Mouse (Mus musculus) intestine, postnatal 0 days (tissue): ENCODE data around the gene Fyb. TPM values are rescaled to one million over a fixed set of nuclear protein-coding genes. Genes with fewer than 3 reads are reported as not detected.
A peak's percentile ranks its signal among the peaks of the same experiment; 100 is the strongest.

Experiments used
- ATAC-seq: fragments of 200-750 bp; cut with Nextera tagmentation; 2 replicates; pipeline ENCODE4 v1.8.0; 2017; ENCODE audit warnings: mild to moderate bottlenecking, moderate TSS enrichment, moderate library complexity
- H3K27ac ChIP-seq: fragments of 300-500 bp; sonication (generic); 2 replicates; pipeline ENCODE4 v1.5.1; 2014; ENCODE audit warnings: mild to moderate bottlenecking, low read depth, low read length, moderate library complexity
- H3K27me3 ChIP-seq: fragments of 300-500 bp; sonication (generic); replicated peaks from 2 replicates; pipeline ENCODE4 v1.6.1; 2014; ENCODE audit warnings: low read length, mixed read lengths; ENCODE audit not compliant: control insufficient read depth, insufficient read depth
- H3K36me3 ChIP-seq: fragments of 300-500 bp; sonication (generic); 2 replicates; pipeline ENCODE4 v1.6.1; 2014; ENCODE audit warnings: mild to moderate bottlenecking, moderate library complexity; ENCODE audit not compliant: control insufficient read depth, insufficient read depth
- H3K4me1 ChIP-seq: fragments of 300-500 bp; sonication (generic); replicated peaks from 2 replicates; pipeline ENCODE4 v1.6.1; 2014; ENCODE audit warnings: antibody characterized with exemption, low read length, mixed read lengths; ENCODE audit not compliant: control insufficient read depth, insufficient read depth
- H3K4me2 ChIP-seq: fragments of 300-500 bp; sonication (generic); replicated peaks from 2 replicates; pipeline ENCODE4 v1.6.1; 2014; ENCODE audit warnings: low read depth, mild to moderate bottlenecking, moderate library complexity
- H3K4me3 ChIP-seq: fragments of 300-500 bp; sonication (generic); 2 replicates; pipeline ENCODE4 v1.5.1; 2014; ENCODE audit warnings: low read depth, low read length
- H3K9ac ChIP-seq: fragments of 300-500 bp; sonication (generic); 2 replicates; pipeline ENCODE4 v1.6.1; 2014; ENCODE audit warnings: mild to moderate bottlenecking, low read depth, low read length
- H3K9me3 ChIP-seq: fragments of 300-500 bp; sonication (generic); 2 replicates; pipeline ENCODE4 v1.6.1; 2016; ENCODE audit warnings: mixed run types; ENCODE audit not compliant: control insufficient read depth
- CTCF ChIP-seq: sonication (generic); IDR thresholded peaks from 2 replicates; pipeline ENCODE4 v1.5.1; 2016; ENCODE audit warnings: low read depth, mild to moderate bottlenecking, control low read depth, antibody characterized with exemption, moderate library complexity
- WGBS: fragments of 180-500 bp; shearing (Covaris S2); extraction: QIAGEN DNeasy Blood & Tissue Kit; methylation state at CpG from one replicate; pipeline ENCODE4 v1.1.7; 2014; 5-methylcytosine and 5-hydroxymethylcytosine counted together
- polyA plus RNA-seq: library from polyadenylated mRNA; unstranded; fragments of >200 nt; fragmentation: Nextera tagmentation; extraction: Ambion mirVana; gene quantifications from 2 replicates; pipeline ENCODE4 v1.2.1, GENCODE M21; 2015

Fyb gene
- polyA plus RNA-seq, 1 experiment from 2014 or later = 5.4 TPM

DNA sequence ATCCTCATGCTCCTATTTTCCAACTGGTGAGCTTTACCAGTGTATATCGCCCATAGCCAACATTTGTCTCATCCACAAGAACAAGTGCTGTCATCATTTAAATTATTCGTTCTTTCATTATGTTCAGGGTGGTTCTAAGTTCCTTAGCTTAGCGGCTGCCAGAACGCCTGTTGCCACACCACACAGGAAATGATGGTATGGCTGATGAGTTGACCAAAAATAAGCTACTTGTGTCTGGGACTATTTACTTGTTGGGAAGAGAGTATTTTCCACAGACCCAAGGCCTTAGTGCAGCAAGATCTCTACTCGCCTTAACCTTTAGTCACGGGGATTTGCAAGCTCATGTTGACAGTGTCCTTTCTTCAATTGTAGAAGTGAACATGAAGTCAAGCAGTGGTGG is 34.3 kb downstream of the Fyb start:
- ATAC-seq = no peak
- Histone ChIP-seq H3K9me3 (no peaks in the 10 kb centered on the region), H3K27me3 (no peaks in the 10 kb centered on the region), H3K36me3 (no peaks in the 10 kb centered on the region), H3K9ac (no peak overlapping the region), H3K4me3 (no peak overlapping the region), H3K4me1 (no peaks in the 10 kb centered on the region), H3K27ac (no peak overlapping the region), H3K4me2 (no peak overlapping the region)
- 92% methylated on average over 6 of the region's 6 CpGs for WGBS
- no peak for TF ChIP-seq CTCF

DNA sequence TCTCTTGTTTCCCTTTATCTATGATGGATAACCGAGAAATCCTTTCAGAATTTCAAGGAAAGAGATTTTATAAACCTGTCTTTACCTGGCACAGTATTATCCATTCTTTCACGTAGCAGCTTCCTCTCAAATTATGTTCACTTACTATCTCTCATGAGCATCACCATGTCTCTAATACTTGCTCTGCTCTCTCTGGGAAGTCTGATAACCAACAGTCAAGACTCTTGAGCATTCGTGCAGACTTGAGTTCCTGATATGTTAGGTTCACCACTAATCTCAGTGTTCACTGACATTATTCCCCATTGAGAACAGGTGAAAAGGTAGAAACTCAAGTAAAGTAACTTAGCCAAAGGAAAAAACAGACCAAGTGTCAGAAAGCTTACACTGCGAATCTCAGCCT is 34.9 kb downstream of the Fyb start:
- no peak overlapping the region for H3K4me3 ChIP-seq
- H3K9me3 ChIP-seq = no peaks in the 10 kb centered on the region
- WGBS = 88% methylated on average over 4 of the region's 4 CpGs
- no peak for TF ChIP-seq CTCF
- no peak overlapping the region for H3K9ac ChIP-seq
- no peak for ATAC-seq
- H3K27me3 ChIP-seq = no peaks in the 10 kb centered on the region
- no peak overlapping the region for H3K4me2 ChIP-seq
- H3K36me3 ChIP-seq = no peaks in the 10 kb centered on the region
- H3K4me1 ChIP-seq = no peaks in the 10 kb centered on the region
- no peak overlapping the region for H3K27ac ChIP-seq

DNA sequence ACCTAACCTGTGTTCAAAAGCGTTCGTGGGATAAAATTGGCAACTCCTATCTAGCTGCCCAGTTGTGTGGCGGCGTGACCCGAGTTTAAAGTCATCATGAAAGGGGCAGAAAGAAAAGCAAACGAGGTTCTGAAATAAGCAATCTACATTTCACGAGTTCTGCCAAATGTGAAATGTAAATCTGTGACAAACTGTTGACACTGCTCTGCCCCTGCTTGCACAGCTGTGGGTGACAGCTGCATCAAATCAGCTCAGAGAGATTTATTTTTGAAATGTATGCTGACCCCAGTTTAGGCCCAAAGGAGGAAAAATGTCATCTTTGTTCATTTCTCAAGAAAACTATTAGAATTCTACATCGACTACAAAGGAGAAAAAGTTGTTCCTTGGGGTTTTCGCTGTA is 36.5 kb downstream of the Fyb start:
- Histone ChIP-seq H3K9ac (no peak overlapping the region), H3K4me2 (no peak overlapping the region), H3K4me3 (no peak overlapping the region), H3K4me1 (no peaks in the 10 kb centered on the region), H3K27ac (no peak overlapping the region), H3K36me3 (no peaks in the 10 kb centered on the region), H3K9me3 (no peaks in the 10 kb centered on the region), H3K27me3 (no peaks in the 10 kb centered on the region)
- TF ChIP-seq CTCF = no peak
- 54% methylated on average over 9 of the region's 9 CpGs for WGBS
- ATAC-seq = no peak

DNA sequence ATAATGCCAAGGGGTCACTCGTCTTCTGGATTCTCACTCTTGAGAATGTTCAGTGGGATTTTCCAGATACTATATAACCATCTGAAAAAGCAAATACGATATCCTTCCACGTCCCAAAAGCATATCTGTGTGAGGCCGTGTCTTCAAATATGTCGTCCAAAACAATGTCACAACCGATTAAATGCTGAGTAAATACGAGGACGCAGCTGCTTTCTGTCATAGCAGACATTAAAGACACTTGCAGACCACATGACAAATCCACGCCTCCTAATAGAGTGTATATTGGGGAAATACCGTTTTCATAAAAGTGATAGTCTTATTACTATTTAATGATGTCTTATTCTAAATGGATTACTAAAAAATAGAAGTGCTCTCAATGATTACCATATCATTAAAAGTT is 38.0 kb downstream of the Fyb start:
- WGBS = 63% methylated on average over 10 of the region's 10 CpGs
- no peak for TF ChIP-seq CTCF
- Histone ChIP-seq H3K27me3 (no peaks in the 10 kb centered on the region), H3K9ac (no peak overlapping the region), H3K4me1 (no peaks in the 10 kb centered on the region), H3K9me3 (no peaks in the 10 kb centered on the region), H3K4me2 (no peak overlapping the region), H3K4me3 (no peak overlapping the region), H3K36me3 (no peaks in the 10 kb centered on the region), H3K27ac (no peak overlapping the region)
- ATAC-seq = no peak

DNA sequence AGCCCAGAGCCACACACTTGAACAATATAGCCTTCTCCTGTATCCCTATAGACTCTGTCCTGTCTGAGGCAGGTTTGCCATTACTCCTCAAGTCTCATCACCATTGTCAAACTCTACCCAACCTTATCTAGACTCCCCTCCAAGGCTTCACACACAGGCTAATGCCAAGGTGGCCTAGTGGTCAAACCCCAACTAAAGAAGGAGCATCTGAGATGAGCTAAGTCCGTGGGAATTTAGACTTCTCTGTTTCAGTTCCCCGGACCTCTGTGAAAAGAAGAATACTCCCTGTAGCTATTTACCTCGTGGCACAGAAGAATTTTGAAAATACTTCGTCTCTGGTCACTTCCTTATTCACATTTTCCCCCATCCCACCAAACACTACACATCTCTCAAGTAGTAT is 39.5 kb downstream of the Fyb start:
- no peaks in the 10 kb centered on the region for H3K4me1 ChIP-seq
- H3K4me3 ChIP-seq = no peak overlapping the region
- WGBS = 80% methylated on average over 4 of the region's 4 CpGs
- H3K9ac ChIP-seq = no peak overlapping the region
- no peak for ATAC-seq
- TF ChIP-seq CTCF = no peak
- H3K27ac ChIP-seq = no peak overlapping the region
- H3K27me3 ChIP-seq = no peaks in the 10 kb centered on the region
- H3K4me2 ChIP-seq = no peak overlapping the region
- no peaks in the 10 kb centered on the region for H3K36me3 ChIP-seq
- no peaks in the 10 kb centered on the region for H3K9me3 ChIP-seq

DNA sequence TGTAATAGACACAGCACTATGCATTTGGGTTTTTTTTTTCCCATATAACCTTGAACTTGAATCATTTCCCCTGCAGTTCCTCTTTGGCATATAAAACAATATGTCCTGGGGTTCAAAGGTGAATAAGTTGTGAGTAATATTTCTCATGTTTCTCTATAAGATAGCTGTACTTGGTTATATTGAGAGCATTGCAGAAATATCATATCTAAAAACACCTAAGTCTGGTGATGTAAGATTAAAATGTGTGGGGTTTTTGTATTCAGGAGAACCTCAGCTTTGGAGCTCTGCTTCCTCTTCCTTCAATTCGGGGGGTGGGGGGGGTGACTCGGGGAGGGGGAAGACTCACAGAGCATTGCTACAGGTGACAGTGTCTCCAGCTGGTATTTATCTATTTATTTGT is 40.0 kb downstream of the Fyb start:
- Histone ChIP-seq H3K4me2 (no peak overlapping the region), H3K27ac (no peak overlapping the region)
- no peak for ATAC-seq

DNA sequence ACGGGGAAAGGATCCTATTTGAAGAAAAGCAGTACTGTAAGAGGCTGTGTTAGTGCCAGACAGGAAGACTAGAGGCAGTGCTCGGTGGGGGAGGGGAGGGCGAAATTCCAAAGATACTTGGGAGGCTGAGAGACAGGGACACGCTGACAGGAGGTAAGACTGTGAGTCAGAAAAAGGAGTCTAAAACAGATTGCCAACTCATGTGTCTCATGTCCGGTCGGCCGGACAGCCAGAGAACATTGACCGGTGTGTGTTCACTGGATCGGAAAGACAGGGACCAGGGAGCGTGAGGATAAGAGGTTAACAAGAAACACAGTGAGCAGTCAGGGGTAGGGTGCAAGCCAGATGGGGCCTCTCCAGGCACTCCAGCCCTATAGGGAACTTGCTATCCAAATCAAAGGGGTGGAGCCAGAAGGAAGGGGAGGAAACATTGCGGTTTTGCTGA is 42.3 kb downstream of the Fyb start:
- 31% methylated on average over 11 of the region's 11 CpGs for WGBS
- no peak overlapping the region for H3K4me3 ChIP-seq

More for the DNA sequence above, 40.0 kb downstream of the Fyb start:
- no peak overlapping the region for H3K9ac ChIP-seq
- H3K36me3 ChIP-seq = no peaks in the 10 kb centered on the region
- 81% methylated on average over 2 of the region's 2 CpGs for WGBS
- no peaks in the 10 kb centered on the region for H3K4me1 ChIP-seq
- no peak for TF ChIP-seq CTCF
- no peaks in the 10 kb centered on the region for H3K9me3 ChIP-seq
- no peak overlapping the region for H3K4me3 ChIP-seq
- H3K27me3 ChIP-seq = no peaks in the 10 kb centered on the region

More for the DNA sequence above, 42.3 kb downstream of the Fyb start:
- H3K27ac ChIP-seq = no peak overlapping the region; the same call in 1 of the 2 replicates
- H3K27me3 ChIP-seq = no peaks in the 10 kb centered on the region
- ATAC-seq = no peak
- TF ChIP-seq CTCF = no peak
- H3K9ac ChIP-seq = no peak overlapping the region
- 0 out of 2 replicates have a peak, but pooled peaks cover 3% of the 10 kb centered on the region for H3K4me1 ChIP-seq
- H3K9me3 ChIP-seq = no peaks in the 10 kb centered on the region
- peak overlapping the region; percentile 42 for H3K4me2 ChIP-seq
- no peaks in the 10 kb centered on the region for H3K36me3 ChIP-seq
